Mouse (Mus musculus) lung, adult 18-20 months (tissue): ENCODE measurements around the gene Zfp207.
"Not testable (repeated sequence)": the region's sequence is repeated elsewhere in the genome, so short reads cannot be mapped to it uniquely, and the experiment has no call there.

Experiments used
- DNase-seq, 2 experiments: peaks; one replicate each; pipeline ENCODE4 v3.0.0; 2022; ENCODE audit warnings: mixed read lengths in 2 of 2

Zfp207 gene

GRCm38 (mm10) chr11:80417085-80417484 is 34.0 kb downstream of the Zfp207 start:
- DNase-seq, result no peak

DNA sequence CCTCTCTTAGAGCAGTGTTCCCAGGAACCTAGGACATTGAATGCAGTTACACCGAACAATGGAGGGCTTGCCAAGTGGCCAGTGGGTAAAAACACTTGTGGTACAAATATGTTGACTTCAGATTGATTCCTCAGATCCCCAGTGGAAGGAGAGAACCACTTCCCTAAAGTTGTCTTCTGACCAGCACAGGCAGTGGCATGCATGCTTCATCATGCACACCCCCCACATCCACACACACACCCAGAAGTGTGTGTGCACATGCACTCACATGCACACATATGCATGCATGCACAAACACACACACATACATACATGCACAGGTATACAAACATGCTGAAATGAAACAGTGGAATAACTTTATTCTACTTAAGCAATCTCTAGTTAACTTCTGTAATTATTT is 36.7 kb downstream of the Zfp207 start:
- no peak for DNase-seq

GRCm38 (mm10) chr11:80420202-80420984 is 37.3 kb downstream of the Zfp207 start:
- DNase-seq, result no peak

GRCm38 (mm10) chr11:80421421-80422047 is 38.5 kb downstream of the Zfp207 start:
- DNase-seq, result no peak

DNA sequence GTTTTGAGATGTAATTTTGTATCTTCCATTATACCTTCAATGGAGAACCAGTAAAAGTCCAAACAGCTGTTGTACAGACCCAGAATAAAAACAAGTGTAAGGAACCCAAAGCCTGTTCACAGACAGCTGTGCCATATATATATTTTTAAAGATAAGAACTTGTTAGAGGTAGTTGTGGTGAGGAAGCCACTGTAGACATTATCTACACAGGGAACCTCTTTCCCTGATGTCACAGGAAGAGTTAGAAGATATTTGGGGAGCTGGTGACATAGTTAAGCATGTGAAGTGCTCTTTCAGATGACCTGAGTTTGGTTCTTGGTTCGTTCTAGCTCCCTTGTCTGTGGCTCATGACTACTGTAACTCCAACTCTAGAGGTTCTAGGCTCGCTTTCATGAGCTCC is 41.6 kb downstream of the Zfp207 start:
- DNase-seq, result no peak

DNA sequence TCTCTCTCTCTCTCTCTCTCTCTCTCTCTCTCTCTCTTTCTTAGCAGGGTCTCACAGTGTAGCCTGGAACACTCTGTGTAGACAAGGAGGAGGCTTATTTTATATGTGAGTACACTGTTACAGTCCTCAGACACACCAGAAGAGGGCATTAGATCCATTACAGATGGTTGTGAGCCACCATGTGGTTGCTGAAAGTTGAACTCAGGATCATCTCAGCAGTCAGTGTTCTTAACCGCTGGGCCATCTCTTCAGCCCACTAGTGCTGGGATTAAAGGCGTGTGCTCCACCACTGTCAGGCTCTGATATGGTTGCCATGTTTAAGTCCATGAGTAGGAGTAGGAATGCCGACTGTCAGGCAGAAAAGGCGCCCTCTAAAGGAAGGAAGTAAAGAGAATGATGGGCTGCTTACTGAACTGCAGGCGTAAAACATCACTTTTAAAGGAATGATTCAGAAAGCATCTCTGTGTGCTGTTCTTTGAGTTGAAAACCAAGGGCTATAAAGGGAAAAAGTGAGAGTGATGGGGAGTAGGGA is 42.2 kb downstream of the Zfp207 start:
- no peak for DNase-seq

- not testable (repeated sequence) for DNase-seq
Observed at GRCm38 (mm10) chr11:80426029-80426813, 43.1 kb downstream of the Zfp207 start.

GRCm38 (mm10) chr11:80428381-80429008 is 45.4 kb downstream of the Zfp207 start, which contains the start of gene Psmd11:
Psmd11 (plus strand) TSS chr11:80428615.
- peak; percentile 95 to 97 for DNase-seq

GRCm38 (mm10) chr11:80429009-80429475 is 46.0 kb downstream of the Zfp207 start:
- peak; percentile 32 to 49 for DNase-seq

DNA sequence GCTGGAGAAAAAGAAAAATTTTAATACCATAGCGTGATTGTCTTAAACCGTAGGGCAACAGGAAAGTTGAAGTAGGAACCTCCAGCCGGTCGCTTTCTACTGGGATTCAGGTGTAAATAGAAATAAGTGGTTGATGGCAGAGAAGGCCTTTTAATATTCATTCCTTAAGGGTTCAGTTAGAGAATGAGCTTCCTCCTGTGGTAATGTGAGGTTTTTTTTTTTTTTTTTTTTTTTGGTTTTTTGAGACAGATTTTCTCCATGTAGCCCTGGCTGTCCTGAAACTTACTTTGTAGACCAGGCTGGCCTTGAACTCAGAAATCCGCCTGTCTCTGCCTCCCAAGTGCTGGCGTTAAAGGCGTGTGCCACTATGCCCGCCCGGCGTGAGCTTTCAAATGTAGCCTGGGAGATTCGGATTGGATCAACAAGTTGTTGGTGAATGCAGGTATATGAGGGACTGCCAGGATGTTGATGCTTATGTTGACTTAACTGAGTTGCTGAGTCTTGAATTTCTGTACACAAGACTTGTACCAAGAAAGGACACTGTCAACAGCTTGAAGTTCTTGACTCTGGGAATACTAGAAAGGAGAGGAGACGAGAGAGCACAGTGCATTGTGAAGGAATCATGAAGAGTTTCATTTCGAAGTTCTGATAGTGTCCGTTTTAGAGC is 46.6 kb downstream of the Zfp207 start:
- DNase-seq, result no peak

DNA sequence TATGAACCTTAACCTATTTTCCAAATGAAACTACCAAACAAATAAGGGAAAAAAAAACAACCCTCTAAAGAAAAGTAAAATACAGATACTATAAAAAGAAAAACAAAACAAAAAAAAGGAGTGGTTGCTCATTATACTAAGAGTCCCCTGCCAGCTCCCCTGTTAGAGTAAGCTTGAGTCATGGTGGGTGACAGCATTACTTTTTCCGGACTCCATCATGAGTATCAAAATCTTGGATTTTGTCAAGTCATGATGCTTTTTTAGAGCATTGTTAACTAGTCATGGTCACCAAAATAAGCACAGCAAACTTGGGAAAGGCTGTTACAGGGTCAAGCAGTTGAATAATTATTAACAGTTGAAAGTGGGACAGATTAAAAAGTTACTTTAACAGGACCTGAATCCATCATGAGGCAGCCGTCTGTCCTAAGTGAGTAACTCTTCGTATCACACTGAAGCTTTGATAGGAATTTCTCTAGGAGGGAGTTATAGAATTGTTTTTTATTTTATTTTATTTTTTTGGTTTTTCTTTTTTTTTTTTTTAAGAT is 47.4 kb downstream of the Zfp207 start:
- no peak for DNase-seq

GRCm38 (mm10) chr11:80446916-80447315 is 63.8 kb downstream of the Zfp207 start:
- DNase-seq, result no peak

DNA sequence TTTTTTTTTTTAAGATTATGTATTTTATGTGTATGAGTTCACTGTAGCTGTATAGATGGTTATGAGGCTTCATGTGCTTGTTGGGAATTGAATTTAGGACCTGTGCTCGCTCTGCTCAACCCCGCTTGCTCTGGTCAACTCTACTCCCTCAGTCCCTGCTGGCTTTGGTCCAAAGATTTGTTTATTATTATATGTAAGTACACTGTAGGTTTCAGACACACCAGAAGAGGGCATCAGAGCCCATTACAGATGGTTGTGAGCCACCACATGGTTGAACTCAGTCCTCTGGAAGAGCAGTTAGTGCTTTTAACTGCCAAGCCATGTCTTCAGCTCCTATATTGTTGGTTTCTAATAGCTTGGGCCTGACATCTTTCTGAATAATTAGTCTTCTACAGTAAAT is 66.8 kb downstream of the Zfp207 start:
- no peak for DNase-seq

GRCm38 (mm10) chr11:80452242-80452641 is 69.2 kb downstream of the Zfp207 start:
- no peak for DNase-seq

DNA sequence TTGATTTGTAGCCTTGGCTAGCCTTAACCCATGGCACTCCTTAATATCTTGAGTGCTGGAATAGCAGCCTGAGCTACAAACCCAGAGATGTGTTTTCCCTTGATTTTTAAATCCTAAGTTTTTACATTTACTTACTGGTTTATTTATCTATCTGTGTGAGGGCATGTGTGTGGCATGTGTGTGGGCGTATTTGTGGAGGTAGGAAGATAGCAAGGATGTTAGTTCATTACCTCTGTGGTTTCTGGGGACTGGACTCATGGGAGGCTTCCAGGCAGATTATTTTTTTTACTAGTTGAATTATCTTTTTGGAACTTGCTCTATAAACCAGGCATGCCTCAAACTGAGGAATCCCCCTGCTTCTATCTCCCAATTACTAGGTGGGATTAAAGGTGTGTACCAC is 70.1 kb downstream of the Zfp207 start:
- DNase-seq, result no peak
